In the genomic region with DNA sequence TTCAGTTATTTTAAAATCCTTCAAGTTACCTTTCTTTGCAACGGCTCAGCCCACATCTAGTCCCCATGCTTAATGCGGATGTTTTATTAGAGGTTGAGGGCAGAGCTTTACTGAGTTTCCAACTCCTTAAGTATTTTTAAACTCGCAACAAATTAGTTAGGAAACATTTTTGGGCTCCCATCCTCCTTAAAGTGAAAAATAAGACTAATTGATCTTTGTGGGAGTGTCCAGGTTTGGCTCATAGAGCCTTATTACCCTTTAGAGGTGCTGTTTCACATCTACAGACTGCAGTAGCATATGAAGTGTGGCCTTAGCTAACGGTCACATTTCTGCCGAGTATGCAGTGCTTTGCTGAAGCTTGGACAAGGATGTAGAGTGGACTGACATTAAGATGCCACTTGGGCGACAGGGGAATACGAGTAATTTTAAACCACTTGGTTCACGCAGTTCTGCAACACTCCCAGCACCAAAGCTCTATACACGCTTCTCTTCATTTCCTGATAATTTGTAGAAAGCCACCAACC, we compare ENCODE assay signal across 7 mouse cellular contexts. TPM values are rescaled to one million over a fixed set of nuclear protein-coding genes. Genes with fewer than 3 reads are reported as not detected.
DNase-seq lines count a peak whose midpoint lies in the region; ATAC-seq lines count a peak whose summit lies in the region.

No protein-coding gene starts in this region.

- 71% methylated on average over 9 of the region's 9 CpGs for WGBS in neural tube, embryonic 11.5 days
- 59% methylated on average over 9 of the region's 9 CpGs for WGBS in forebrain, embryonic 10.5 days
- WGBS in limb, embryonic 13.5 days, result 51% methylated on average over 9 of the region's 9 CpGs
- 55% methylated on average over 9 of the region's 9 CpGs for WGBS in stomach, embryonic 15.5 days

- H3K36me3 ChIP-seq in neural tube, embryonic 11.5 days (ENCODE audit: control insufficient read depth, insufficient read depth, low read length), result no peaks in the 10 kb centered on the region
- H3K36me3 ChIP-seq in forebrain, embryonic 10.5 days (replicated peaks), result peaks cover 13% of the 10 kb centered on the region; the same call in 1 of the 2 replicates
- H3K36me3 ChIP-seq in limb, embryonic 13.5 days, result no peaks in the 10 kb centered on the region
- no peaks in the 10 kb centered on the region for H3K36me3 ChIP-seq in stomach, embryonic 15.5 days

- no peaks in the 10 kb centered on the region for H3K27me3 ChIP-seq in neural tube, embryonic 11.5 days (ENCODE audit: control insufficient read depth, insufficient read depth, low read length)
- H3K27me3 ChIP-seq in forebrain, embryonic 10.5 days (ENCODE audit: poor library complexity, severe bottlenecking), result peaks cover 18% of the 10 kb centered on the region
- peaks cover 8% of the 10 kb centered on the region for H3K27me3 ChIP-seq in limb, embryonic 13.5 days
- H3K27me3 ChIP-seq in stomach, embryonic 15.5 days (replicated peaks), result no peaks in the 10 kb centered on the region

- peak overlapping the region; percentile 77 for H3K4me3 ChIP-seq in neural tube, embryonic 11.5 days (ENCODE audit: low read depth, low read length)
- H3K4me3 ChIP-seq in forebrain, embryonic 10.5 days, result peak overlapping the region; percentile 84
- H3K4me3 ChIP-seq in limb, embryonic 13.5 days, result peak overlapping the region; percentile 69
- H3K4me3 ChIP-seq in stomach, embryonic 15.5 days (replicated peaks), result peak overlapping the region; percentile 76

- no peak for ATAC-seq in neural tube, embryonic 11.5 days (ENCODE audit: insufficient read depth, low FRiP score, low TSS enrichment)
- no peak for ATAC-seq in limb, embryonic 13.5 days (ENCODE audit: low FRiP score, low read depth)
- ATAC-seq in stomach, embryonic 15.5 days (ENCODE audit: insufficient read depth, low FRiP score, low read depth), result no peak

- no peaks in the 10 kb centered on the region for H3K4me1 ChIP-seq in neural tube, embryonic 11.5 days (ENCODE audit: control insufficient read depth, insufficient read depth, low read length)
- H3K4me1 ChIP-seq in forebrain, embryonic 10.5 days, result peaks cover 40% of the 10 kb centered on the region
- peaks cover 21% of the 10 kb centered on the region for H3K4me1 ChIP-seq in limb, embryonic 13.5 days
- no peaks in the 10 kb centered on the region for H3K4me1 ChIP-seq in stomach, embryonic 15.5 days

- no peak for DNase-seq in neural tube, embryonic 11.5 days (ENCODE audit: low spot score)
- DNase-seq in neural tube, embryonic 10.5 days (ENCODE audit: extremely low spot score, low spot score), result no peak
- DNase-seq in forebrain, embryonic 10.5 days (ENCODE audit: extremely low spot score, low spot score), result no peak
- no peak for DNase-seq in adrenal gland, postnatal 25 days
- DNase-seq in kidney, postnatal 36 days, result no peak

- no peaks in the 10 kb centered on the region for H3K9me3 ChIP-seq in neural tube, embryonic 11.5 days (ENCODE audit: control insufficient read depth, low read length)
- no peaks in the 10 kb centered on the region for H3K9me3 ChIP-seq in forebrain, embryonic 10.5 days
- H3K9me3 ChIP-seq in limb, embryonic 13.5 days, result no peaks in the 10 kb centered on the region
- H3K9me3 ChIP-seq in stomach, embryonic 15.5 days, result no peaks in the 10 kb centered on the region

- peak overlapping the region; percentile 90 for H3K4me2 ChIP-seq in neural tube, embryonic 11.5 days (ENCODE audit: low read depth)
- H3K4me2 ChIP-seq in limb, embryonic 13.5 days (replicated peaks), result peak overlapping the region; percentile 86
- peak overlapping the region; percentile 97 for H3K4me2 ChIP-seq in stomach, embryonic 15.5 days

- H3K9ac ChIP-seq in neural tube, embryonic 11.5 days (ENCODE audit: low read length), result no peak overlapping the region
- H3K9ac ChIP-seq in limb, embryonic 13.5 days, result peak overlapping the region; percentile 82; the same call in 1 of the 2 replicates
- H3K9ac ChIP-seq in stomach, embryonic 15.5 days, result no peak overlapping the region

- H3K27ac ChIP-seq in neural tube, embryonic 11.5 days (ENCODE audit: low read depth, low read length), result no peak overlapping the region
- peak overlapping the region; percentile 92; the same call in 1 of the 2 replicates for H3K27ac ChIP-seq in forebrain, embryonic 10.5 days
- H3K27ac ChIP-seq in limb, embryonic 13.5 days, result no peak overlapping the region
- no peak overlapping the region for H3K27ac ChIP-seq in stomach, embryonic 15.5 days

RNA-seq across cellular contexts. Expression of a gene that starts 1.3 kb away (rescaled TPM):
- polyA plus RNA-seq in neural tube, embryonic 11.5 days (2014; fragmentation: Nextera tagmentation; extraction: Ambion mirVana), result 12.2 TPM in 2 replicates
- 12.4 and 14.8 TPM in 2 replicates for polyA plus RNA-seq in forebrain, embryonic 10.5 days (2016; fragmentation: Nextera tagmentation; extraction: Ambion mirVana)
- polyA plus RNA-seq in limb, embryonic 13.5 days (2015; fragmentation: Nextera tagmentation; extraction: Ambion mirVana), result 15.6 and 18.4 TPM in 2 replicates
- polyA plus RNA-seq in stomach, embryonic 15.5 days (2015; fragmentation: Nextera tagmentation; extraction: Ambion mirVana), result 17.8 and 18.6 TPM in 2 replicates
- 16.5 and 36.8 TPM in 2 replicates for total RNA-seq in adrenal gland, postnatal 25 days (2021)
